Mouse (Mus musculus) heart, embryonic 11.5 days (tissue): ENCODE data around the gene Mysm1. TPM values are rescaled to one million over a fixed set of nuclear protein-coding genes. Genes with fewer than 3 reads are reported as not detected.
A peak's percentile ranks its signal among the peaks of the same experiment; 100 is the strongest.

Experiments used
- ATAC-seq: fragments of 200-750 bp; cut with Nextera tagmentation; replicated peaks from 2 replicates; pipeline ENCODE4 v1.8.0; 2017; ENCODE audit warnings: moderate library complexity; ENCODE audit not compliant: insufficient number of reproducible peaks, low FRiP score, low TSS enrichment
- H3K27ac ChIP-seq: fragments of 300-500 bp; sonication (generic); 2 replicates; pipeline ENCODE4 v1.5.1; 2014; ENCODE audit warnings: mild to moderate bottlenecking, low read depth, low read length
- H3K27me3 ChIP-seq: fragments of 300-500 bp; sonication (generic); 2 replicates; pipeline ENCODE4 v1.6.1; 2014; ENCODE audit warnings: mild to moderate bottlenecking, low read length, mixed read lengths; ENCODE audit not compliant: control insufficient read depth, insufficient read depth
- H3K36me3 ChIP-seq: fragments of 300-500 bp; sonication (generic); 2 replicates; pipeline ENCODE4 v1.6.1; 2014; ENCODE audit warnings: mild to moderate bottlenecking, low read length, moderate library complexity, mixed read lengths; ENCODE audit not compliant: control insufficient read depth, insufficient read depth
- H3K4me1 ChIP-seq: fragments of 300-500 bp; sonication (generic); 2 replicates; pipeline ENCODE4 v1.6.1; 2014; ENCODE audit warnings: low read length; ENCODE audit not compliant: control insufficient read depth, insufficient read depth
- H3K4me2 ChIP-seq: fragments of 300-500 bp; sonication (generic); 2 replicates; pipeline ENCODE4 v1.6.1; 2014; ENCODE audit warnings: mild to moderate bottlenecking, moderate library complexity
- H3K4me3 ChIP-seq: fragments of 300-500 bp; sonication (generic); 2 replicates; pipeline ENCODE4 v1.5.1; 2014; ENCODE audit warnings: low read depth, low read length
- H3K9ac ChIP-seq: fragments of 300-500 bp; sonication (generic); 2 replicates; pipeline ENCODE4 v1.6.1; 2014; ENCODE audit warnings: mild to moderate bottlenecking, low read depth, low read length, moderate library complexity
- H3K9me3 ChIP-seq: fragments of 300-500 bp; sonication (generic); replicated peaks from 2 replicates; pipeline ENCODE4 v1.6.1; 2016; ENCODE audit warnings: low read length; ENCODE audit not compliant: control insufficient read depth
- WGBS: fragments of 180-500 bp; shearing (Covaris S2); extraction: QIAGEN DNeasy Blood & Tissue Kit; methylation state at CpG from one replicate; pipeline ENCODE4 v1.1.7; 2014; ENCODE audit not compliant: insufficient replicate concordance; 5-methylcytosine and 5-hydroxymethylcytosine counted together
- polyA plus RNA-seq: library from polyadenylated mRNA; unstranded; fragments of >200 nt; fragmentation: Nextera tagmentation; extraction: Ambion mirVana; gene quantifications from 2 replicates; pipeline ENCODE4 v1.2.1, GENCODE M21; 2014

The Mysm1 gene
- polyA plus RNA-seq, result 18.9 and 23.9 TPM in 2 replicates

- Histone ChIP-seq H3K4me3 (peak within 1 kb of the TSS; percentile 77), H3K36me3 (peaks cover 5% of the 10 kb centered on the region; the same call in 1 of the 2 replicates), H3K9me3 (no peaks in the 10 kb centered on the region), H3K27me3 (no peaks in the 10 kb centered on the region), H3K4me1 (peaks cover 10% of the 10 kb centered on the region), H3K27ac (peak within 1 kb of the TSS; percentile 78), H3K4me2 (peak within 1 kb of the TSS; percentile 89), H3K9ac (peak within 1 kb of the TSS; percentile 91)
- under 1% methylated on average over 69 of the region's 69 CpGs for WGBS
- ATAC-seq, result peak; percentile 98
Measured at GRCm38 (mm10) chr4:94978590-94979499, at the start of gene Mysm1. Mysm1 (minus strand) TSS chr4:94979100.

GRCm38 (mm10) chr4:95025847-95026600, 47.1 kb upstream of the Mysm1 start:
- Histone ChIP-seq H3K4me1 (no peaks in the 10 kb centered on the region), H3K4me2 (no peak overlapping the region), H3K27ac (no peak overlapping the region), H3K4me3 (no peak overlapping the region), H3K36me3 (no peaks in the 10 kb centered on the region), H3K9me3 (no peaks in the 10 kb centered on the region), H3K27me3 (no peaks in the 10 kb centered on the region), H3K9ac (no peak overlapping the region)
- 79% methylated on average over 16 of the region's 16 CpGs for WGBS
- no peak for ATAC-seq

- Histone ChIP-seq H3K9me3 (no peaks in the 10 kb centered on the region), H3K4me3 (no peak overlapping the region), H3K4me2 (no peak overlapping the region), H3K36me3 (no peaks in the 10 kb centered on the region), H3K27ac (no peak overlapping the region), H3K9ac (no peak overlapping the region), H3K27me3 (no peaks in the 10 kb centered on the region), H3K4me1 (no peaks in the 10 kb centered on the region)
- no peak for ATAC-seq
- WGBS, result 73% methylated on average over 12 of the region's 12 CpGs
Measured at GRCm38 (mm10) chr4:95023350-95023953, 44.6 kb upstream of the Mysm1 start.

GRCm38 (mm10) chr4:95021649-95022637, 43.0 kb upstream of the Mysm1 start:
- 72% methylated on average over 12 of the region's 12 CpGs for WGBS
- H3K27ac ChIP-seq, result no peak overlapping the region
- H3K4me3 ChIP-seq, result no peak overlapping the region
- H3K9ac ChIP-seq, result no peak overlapping the region
- no peaks in the 10 kb centered on the region for H3K36me3 ChIP-seq
- H3K4me1 ChIP-seq, result no peaks in the 10 kb centered on the region
- H3K4me2 ChIP-seq, result no peak overlapping the region
- no peak for ATAC-seq
- no peaks in the 10 kb centered on the region for H3K9me3 ChIP-seq
- no peaks in the 10 kb centered on the region for H3K27me3 ChIP-seq

GRCm38 (mm10) chr4:95020201-95020600, 41.3 kb upstream of the Mysm1 start:
- no peaks in the 10 kb centered on the region for H3K4me1 ChIP-seq
- no peak for ATAC-seq
- H3K9me3 ChIP-seq, result no peaks in the 10 kb centered on the region
- WGBS, result 66% methylated on average over 2 of the region's 2 CpGs
- H3K4me3 ChIP-seq, result no peak overlapping the region
- H3K27ac ChIP-seq, result no peak overlapping the region
- H3K27me3 ChIP-seq, result no peaks in the 10 kb centered on the region
- H3K36me3 ChIP-seq, result no peaks in the 10 kb centered on the region
- H3K4me2 ChIP-seq, result no peak overlapping the region
- H3K9ac ChIP-seq, result no peak overlapping the region

- Histone ChIP-seq H3K27ac (no peak overlapping the region), H3K4me2 (no peak overlapping the region), H3K27me3 (no peaks in the 10 kb centered on the region), H3K9ac (no peak overlapping the region), H3K36me3 (no peaks in the 10 kb centered on the region), H3K9me3 (no peaks in the 10 kb centered on the region), H3K4me1 (no peaks in the 10 kb centered on the region), H3K4me3 (no peak overlapping the region)
- 40% methylated on average over 7 of the region's 7 CpGs for WGBS
- no peak for ATAC-seq
Measured at GRCm38 (mm10) chr4:95018221-95018620, 39.3 kb upstream of the Mysm1 start.

GRCm38 (mm10) chr4:95012706-95013105, 33.8 kb upstream of the Mysm1 start:
- Histone ChIP-seq H3K9ac (no peak overlapping the region), H3K4me3 (no peak overlapping the region), H3K36me3 (no peaks in the 10 kb centered on the region), H3K9me3 (no peaks in the 10 kb centered on the region), H3K27ac (no peak overlapping the region), H3K27me3 (no peaks in the 10 kb centered on the region), H3K4me1 (no peaks in the 10 kb centered on the region), H3K4me2 (no peak overlapping the region)
- ATAC-seq, result no peak
- WGBS, result 74% methylated on average over 1 of the region's 1 CpGs

GRCm38 (mm10) chr4:95012256-95012655, 33.4 kb upstream of the Mysm1 start:
- no peaks in the 10 kb centered on the region for H3K4me1 ChIP-seq
- H3K9me3 ChIP-seq, result no peaks in the 10 kb centered on the region
- H3K4me3 ChIP-seq, result no peak overlapping the region
- no peak overlapping the region for H3K9ac ChIP-seq
- no peak for ATAC-seq
- H3K27me3 ChIP-seq, result no peaks in the 10 kb centered on the region
- H3K27ac ChIP-seq, result no peak overlapping the region
- H3K36me3 ChIP-seq, result no peaks in the 10 kb centered on the region
- no peak overlapping the region for H3K4me2 ChIP-seq
